Mouse (Mus musculus) ovary, adult 18-20 months (tissue): ENCODE data around the gene Cdc6.
"Not testable (repeated sequence)": the region's sequence is repeated elsewhere in the genome, so short reads cannot be mapped to it uniquely, and the experiment has no call there.

Source experiments
- DNase-seq: peaks from one replicate; pipeline ENCODE4 v3.0.0; 2022; ENCODE audit warnings: low spot score, mixed read lengths

Gene Cdc6

DNA sequence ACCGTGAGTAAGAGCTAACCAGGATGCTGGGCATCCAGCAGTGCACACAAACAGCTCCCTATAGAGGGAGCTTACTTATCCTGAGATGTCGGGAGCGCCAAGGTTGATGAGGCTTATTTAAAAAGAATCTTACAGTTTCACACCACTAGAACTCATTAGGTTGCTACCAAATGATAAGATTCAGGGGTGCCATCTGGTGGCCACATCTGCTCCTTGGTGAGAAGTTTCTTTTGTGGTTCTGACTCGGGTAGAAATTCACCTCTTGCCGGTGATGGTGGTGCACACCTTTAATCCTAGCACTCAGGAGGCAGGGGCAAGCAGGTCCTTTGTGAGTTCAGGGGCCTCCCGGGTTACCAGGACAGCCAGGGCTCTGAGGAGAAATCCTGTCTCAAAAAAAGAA lies 2.1 kb downstream of the Cdc6 start:
- no peak for DNase-seq

DNA sequence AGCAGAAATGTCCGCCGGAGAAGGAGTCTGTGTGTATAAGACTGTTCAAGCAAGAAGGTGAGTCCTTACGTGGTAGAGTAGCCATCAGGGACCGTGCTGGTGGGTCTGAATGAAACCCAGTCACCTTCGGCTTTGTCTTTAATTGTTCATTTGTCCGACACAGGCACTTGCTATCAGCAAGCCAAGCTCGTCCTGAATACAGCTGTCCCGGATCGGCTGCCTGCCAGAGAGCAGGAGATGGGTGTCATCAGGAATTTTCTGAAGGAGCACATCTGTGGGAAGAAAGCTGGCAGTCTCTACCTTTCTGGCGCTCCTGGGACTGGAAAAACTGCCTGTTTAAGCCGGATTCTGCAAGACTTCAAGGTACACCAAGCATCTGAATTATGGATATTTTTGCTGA lies 2.8 kb downstream of the Cdc6 start:
- DNase-seq = no peak

DNA sequence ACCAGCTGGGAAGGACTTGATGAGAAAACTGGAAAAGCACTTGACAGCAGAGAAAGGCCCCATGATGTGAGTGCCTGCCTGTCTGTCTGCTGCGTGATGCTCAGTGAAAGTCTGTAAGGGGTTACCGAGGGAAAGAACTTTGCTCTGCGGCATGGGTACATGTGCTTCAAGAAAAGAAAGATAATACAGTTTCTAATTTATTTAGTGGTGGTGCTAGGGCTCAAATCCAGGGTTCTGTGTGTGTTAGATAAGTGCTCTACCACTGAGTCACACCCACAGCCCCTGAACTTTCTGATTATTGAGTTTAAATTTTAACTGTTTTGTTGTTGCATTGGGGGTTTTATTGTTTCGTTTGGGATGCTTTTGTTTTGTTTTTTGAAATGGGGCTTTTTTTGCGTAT lies 3.9 kb downstream of the Cdc6 start:
- DNase-seq = no peak

DNA sequence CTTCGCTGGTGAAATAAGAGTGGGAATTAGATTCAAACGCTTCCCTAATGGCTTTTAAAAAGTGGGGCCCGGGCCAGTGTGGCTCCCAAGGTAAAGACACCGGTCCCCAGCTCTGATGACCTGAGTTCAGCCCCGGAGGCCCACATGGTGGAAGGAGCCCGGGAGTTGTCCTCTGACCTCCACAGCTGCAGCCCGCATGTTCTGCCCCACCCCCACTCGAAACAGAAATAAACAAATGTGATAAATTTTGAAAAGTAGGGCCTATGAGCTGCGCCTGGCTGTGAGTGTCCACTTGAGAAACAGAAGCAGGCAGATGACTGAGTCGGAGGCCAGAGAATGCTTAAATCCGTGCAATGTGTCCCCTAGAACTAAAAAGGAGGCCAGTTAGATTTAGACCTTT lies 6.6 kb downstream of the Cdc6 start:
- DNase-seq = no peak

DNA sequence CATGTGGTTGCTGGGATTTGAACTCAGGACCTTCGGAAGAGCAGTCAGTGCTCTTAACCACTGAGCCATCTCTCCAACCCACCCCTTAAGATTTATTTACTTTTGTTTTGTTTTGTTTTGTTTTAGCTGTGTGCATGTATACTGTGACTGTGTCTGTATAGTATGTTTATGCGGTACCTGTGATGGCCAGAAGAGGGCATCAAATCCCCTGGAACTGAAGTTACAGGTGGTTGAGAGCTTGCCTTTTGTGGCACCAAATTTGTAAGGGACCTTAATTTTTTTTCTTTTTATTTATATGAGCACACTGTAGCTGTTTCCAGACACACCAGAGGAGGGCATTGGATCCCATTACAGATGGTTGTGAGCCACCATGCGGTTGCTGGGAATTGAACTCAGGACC lies 8.8 kb downstream of the Cdc6 start:
- DNase-seq = not testable (repeated sequence)

DNA sequence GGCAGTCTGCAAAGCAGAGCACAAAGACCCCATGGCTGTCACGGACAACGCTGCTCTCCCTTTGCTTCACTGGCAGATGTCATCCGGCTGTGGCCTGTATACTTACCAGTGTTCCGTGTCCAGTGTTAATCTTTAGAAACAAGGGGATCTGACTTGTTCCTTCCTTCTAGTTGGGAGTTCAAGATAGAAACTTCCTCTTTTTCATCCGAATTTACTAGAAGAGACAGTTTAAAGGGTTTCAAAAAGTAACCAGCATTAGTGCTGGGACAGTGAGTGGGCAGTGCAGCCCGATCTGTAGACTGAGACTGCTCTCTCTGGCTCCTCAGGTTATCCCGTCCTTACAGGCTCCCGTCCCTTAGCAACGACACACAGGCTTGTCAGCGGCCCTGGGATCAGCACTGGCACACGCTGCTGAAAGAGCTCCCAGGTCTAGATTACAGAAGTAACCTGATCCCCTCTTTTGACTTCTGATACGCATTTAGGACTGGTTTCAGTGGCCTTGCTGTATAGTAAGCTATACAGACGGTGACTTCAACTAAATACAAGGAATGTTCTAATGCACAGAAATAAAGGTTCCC lies 9.9 kb downstream of the Cdc6 start:
- DNase-seq = no peak

DNA sequence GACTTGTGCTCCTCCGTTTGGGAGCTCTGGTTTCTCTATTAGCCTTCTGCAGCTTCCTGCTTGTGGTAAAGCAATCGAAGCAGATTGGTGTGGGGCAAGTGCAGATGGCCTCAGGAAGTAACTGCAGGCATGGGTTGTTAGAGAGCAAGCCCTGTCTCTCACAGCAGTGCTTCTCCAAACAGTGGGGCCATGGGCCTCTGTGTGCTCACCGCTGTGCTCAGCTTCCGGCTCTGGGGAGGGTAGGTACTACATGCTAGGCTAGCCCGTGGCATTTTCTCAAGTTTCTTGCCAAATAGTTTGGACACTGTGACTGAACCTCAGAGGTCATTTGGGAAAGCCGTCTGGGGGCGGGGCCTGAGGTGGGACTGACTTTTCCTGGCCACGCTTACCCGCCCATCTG lies 10.6 kb downstream of the Cdc6 start:
- DNase-seq = no peak

DNA sequence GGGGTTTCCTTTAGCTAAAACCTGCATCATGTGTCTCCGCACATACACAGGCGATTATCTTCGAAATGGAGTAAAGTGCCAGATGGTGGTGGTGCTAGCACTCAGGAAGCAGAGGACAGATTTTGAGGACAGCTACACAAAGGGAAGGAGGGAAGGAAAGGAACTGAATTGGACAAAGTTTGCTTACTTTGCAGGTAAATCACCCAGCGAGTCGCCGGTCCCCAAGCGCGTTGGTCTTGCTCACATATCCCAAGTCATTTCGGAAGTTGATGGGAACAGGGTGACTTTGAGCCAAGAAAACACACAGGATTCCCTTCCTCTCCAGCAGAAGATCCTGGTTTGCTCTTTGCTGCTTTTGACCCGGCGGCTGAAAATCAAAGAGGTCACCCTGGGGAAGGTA lies 11.4 kb downstream of the Cdc6 start:
- DNase-seq = no peak

DNA sequence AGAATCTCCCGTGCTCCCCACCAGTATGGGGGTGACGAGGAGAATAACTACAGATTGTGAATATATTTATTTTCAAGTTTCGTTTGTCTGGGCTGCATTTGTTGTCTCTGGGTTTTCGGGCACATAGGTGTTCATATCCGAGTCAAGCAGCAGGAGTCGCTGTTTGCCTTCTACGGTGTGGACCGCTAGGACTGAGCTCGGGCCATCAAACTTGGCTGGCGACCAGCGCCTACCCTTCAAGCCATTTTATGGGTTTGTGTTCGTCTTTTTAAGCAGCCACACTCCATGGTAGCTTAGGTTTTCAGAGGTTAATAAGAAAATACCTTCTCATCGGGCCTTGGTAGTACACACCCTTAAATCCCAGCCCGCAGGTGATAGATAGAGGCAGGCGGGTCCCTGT lies 14.2 kb downstream of the Cdc6 start:
- DNase-seq = not testable (repeated sequence)

DNA sequence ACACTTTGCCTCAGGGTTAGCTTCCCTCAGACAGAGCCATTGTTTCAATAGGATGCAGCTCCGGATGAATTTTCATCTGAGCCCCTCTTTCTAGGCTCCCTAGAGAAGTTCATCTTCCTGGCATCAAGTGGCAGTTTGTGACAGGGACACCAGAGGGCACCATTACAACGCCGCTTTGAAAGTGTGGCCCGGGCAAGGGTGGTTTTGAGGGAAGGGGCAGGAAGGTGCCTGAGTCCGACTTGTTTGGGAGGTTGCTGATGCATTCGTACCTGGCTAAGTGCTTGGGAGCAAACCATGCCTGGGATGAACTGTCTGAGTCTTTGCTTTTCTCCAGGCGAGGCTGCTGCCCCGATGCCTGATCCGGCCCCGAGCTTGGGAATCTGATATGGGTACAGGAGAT lies 14.7 kb downstream of the Cdc6 start:
- DNase-seq = not testable (repeated sequence)

DNA sequence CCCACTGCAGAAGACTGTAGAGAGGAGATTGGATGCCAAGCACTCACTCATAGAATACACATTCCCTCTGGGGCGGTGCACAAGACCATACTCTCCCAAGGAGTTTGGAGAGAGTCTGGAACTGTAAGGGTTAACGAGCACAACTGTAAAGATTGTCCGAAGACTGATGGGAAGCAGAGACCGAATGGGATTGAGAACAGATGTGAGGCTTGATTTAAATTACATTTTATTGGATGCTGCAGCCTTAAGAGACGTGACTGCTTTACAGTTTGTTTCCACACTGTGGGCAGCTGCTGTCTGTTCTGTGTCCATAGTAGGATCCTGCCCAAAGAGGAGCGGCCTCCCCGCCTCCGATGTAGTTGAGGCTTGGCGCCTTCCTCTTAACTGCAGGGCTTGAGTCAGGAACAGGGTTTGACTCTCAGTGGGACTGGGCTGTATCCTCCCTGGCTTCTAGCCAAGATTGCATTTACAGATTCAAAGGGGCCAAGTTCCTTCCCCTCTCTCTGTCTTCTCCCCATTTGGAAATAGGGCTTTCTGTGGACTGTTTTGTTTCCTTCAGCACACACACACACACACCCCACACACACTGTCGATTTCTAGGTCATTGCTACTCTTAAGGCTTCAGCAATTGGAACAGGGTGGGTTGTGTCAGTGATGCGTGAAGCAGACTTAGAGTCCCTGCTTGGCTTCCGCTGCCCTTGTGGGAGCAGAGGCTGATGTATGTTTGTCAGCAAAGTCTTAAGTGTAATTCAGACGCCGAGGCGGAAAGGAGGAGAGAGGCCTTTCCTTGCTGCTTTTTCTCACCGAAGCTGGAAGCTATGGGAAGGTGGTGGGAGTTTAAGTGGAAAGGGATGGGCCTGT lies 15.5 kb downstream of the Cdc6 start:
- DNase-seq = not testable (repeated sequence)

DNA sequence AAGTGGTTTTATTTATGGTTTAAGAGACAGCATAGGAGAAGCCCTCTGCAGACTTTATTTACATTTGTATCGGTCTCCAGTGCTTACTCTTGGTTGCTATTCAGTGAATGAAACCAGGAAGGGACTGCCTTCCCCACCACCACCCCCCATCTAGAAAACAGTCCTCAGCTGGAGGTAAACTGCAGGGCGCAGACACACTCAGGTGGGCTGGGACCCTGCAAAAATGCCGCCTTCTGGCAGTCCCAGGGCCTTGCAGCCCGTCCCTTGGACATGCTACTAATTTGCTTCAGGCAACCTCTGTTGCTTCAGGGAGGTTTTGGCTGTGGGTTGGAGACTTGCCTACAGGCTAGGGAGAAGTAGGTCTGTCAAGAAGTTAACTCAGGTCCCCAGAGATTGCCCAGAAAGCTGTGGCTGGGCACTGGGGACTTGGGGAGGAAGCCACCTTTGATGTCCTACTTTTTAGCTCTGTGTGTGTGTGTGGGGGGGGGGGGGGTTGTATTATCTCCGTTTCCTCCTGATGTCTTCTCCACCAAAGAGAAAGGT lies 17.1 kb downstream of the Cdc6 start:
- no peak for DNase-seq

DNA sequence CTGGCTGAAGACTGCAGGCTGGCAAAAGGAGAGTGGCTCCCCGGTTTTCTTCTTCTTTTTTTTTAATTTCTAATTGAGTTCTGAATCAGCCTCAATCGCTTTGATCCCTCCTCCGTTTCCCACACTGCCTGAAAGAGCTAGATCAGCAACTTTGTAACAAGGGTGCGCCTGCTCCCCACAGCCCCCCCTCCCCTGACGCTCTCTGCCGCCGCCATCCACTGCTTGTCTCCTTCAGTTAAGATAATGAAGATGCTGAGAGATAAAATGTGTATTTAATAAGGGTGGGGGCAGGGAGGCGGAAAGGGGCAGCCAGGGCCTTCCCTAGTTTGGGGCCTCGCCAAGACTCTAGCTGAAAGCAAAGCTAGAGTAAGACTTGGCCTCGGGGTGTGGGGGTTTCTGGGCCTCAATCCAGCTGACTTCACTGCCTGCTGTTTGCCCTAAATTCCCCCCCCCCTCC lies 17.7 kb downstream of the Cdc6 start:
- DNase-seq = no peak

DNA sequence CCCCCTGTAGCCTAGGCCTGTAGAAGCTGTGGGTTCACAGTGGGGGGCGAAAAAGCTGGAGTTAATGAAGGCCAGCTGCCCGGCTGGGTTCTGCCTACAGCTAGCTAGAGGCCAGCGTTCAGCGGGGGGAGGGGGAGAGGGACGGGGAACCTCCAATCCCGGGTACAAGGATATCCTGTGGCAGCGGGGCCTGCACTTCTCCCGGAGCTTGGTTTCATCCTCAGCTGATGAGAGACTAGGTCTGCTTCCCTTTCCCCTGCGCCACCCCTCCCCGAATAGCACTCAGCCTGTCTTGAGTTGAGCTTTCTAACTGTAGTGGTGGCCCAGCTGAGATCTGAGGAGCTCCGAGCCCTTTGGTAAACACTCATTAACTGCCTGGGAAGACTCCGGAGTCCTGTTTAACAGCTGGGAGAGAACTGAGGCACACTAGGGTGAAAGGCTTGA lies 18.3 kb downstream of the Cdc6 start:
- no peak for DNase-seq

DNA sequence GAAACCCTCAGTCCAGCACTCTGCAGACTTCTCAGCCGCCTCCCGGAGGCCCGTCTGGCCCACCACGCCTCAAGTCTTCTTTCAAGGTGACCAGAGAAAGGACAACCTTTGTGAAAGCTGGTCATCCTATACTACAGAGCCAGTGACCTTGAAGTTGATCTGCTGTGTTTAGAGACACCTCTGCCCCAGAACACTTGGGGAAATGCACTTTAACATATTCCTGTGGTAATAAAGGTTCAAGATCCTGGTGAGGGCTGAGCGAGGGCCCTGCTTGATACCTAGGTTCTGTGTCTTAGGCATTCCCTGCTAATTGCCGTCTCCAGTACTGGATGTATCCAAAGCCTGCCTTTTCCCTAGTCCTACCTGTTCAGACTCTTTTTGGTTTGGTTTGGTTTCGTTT lies 19.0 kb downstream of the Cdc6 start:
- no peak for DNase-seq

DNA sequence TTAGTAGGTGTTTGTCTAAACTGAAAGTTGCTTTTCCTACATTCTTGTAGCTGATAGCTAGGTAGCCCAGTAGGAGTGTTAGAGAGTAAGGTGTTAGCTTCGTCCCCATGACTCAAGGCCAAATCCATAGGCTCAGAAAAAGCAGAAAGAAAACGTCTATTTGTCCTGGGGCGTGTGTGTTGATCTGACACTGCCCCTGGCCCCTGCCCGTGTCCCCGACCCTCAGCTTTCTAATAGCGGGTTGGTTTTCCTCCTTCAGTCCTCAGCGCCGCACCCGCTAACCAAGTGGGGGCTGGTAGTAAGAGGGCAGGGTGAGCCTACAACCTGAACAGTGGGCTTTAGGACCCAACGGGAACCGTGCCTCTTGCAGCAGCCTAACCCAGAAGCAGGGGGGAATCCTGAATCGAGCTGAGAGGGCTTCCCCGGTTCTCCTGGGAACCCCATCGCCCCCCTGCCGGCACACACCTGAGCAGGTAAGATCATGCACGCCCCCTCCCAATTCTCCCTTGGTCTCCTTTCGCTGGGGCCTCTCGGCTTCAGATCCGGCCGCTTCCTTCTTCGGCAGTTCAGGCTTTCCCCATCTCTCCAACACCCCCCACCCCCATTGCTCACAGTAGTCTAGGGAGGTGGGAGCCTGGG lies 20.0 kb downstream of the Cdc6 start, which contains the start of gene Rara:
Gene Rara (plus strand): TSS at position 381 of the 639 bp plus-strand sequence.
- no peak for DNase-seq

DNA sequence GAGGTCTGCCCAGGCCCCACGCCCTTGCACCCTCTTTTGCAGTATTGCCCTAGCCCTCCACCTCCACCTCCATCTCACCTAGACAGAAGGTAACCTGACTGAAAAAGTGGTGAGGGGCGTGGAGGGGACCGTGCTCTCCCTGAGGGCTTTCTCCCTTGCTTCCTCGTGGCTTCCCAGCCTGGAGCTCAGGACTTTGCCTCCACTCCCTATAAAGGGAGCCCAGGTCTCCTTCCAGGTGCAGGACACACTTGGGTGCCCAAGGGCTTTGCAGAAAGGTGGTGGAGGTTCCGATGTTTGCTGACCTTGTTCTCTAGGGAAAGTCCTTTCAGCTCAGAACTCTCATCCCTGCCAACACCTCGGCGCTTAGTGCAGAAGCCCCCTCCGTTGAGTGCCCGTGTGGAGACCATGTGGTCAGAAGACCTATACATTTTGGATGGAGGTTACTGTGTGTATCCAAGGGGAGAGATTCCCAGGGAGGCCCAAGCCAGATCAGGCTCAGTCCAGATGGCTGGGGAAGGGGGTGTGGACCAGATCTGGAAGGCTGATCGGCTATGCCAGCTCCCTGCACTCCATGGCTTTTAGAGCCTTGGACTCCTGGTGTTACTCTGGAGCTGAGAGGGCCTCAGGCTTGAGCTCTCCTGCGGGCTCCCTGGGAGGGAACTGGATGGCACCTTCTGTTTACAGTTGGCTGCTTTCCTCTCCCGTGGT lies 20.7 kb downstream of the Cdc6 start:
- no peak for DNase-seq

DNA sequence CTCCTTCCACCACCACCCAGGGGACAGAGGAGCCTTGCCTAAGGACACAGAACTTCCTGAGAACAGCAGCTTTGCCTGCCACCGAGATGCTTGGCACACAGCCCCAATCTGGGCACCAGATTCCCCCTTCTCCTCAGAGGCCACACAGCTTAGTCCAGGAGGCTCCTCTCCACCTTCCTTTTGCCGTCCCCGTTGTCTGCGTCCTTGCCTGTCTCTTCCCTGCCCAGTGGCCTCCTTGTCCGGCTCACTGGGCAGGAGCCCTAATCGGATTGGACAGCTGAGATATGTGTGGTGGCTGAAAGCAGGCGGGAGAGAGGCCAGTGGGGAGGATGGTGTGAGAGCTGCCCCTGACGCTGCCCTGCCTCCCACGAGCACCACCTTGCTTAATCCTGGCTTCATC lies 21.9 kb downstream of the Cdc6 start:
- no peak for DNase-seq

DNA sequence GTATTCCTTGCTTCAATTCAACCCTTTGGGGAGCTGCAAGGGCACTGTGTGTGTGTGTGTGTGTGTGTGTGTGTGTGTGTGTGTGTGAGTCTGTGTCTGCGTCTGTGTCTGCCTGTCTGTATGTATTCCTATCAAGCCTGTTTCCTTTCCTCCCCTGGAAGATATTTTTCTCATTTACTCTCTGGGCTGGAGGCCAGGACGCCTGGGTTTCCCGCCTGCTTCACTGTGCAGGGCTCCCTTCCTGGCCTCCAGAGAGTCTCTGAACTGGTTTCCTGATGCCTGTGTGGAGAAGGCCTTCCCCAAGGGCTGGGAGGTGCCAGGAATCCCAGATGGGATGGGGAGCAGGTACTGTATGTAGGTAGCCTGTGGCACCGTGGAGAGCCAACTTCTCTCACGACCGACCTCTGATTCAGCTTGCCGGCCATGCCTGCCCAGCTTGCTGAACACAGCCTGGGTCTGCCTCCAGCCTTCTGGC lies 22.6 kb downstream of the Cdc6 start:
- DNase-seq = no peak

DNA sequence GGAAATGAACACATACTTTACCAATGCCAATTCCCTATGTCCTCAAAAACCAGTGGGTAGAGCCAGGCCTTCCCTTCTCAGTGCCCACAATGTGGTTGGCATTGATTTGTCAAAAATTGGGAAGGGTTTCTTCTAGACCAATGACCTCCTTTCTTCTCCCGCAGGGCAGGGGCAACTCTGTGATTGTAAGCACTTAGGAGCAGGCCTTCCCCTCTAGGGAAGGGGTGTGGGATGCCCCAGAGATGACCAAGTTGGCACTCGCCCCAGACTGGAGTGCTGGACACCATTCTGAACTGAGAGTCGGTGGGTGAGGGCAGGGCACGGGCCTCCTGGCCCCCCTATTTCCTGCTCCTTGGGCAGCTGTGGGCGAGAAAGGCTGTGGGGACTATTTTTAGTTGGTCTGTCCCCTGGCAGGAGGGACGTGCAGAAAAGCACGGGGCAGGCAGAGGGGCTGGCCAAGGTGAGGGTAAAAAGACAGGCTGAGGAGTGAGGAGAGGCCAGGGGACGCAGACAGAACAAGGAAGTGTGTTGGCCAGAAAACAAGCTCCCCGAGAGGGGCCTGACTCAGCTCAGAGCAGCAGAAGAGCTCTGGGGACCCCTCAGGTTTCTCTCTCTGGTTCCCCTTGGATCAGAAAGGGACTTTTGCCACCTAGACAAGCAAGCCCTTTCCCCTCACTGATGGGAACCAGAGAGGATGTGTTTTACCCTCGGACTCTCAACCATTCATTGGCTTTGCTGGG lies 23.3 kb downstream of the Cdc6 start:
- DNase-seq = no peak
